Mouse (Mus musculus) A20 (cell line): ENCODE results near the gene Dnajb6.

Experiments
- DNase-seq: peaks from one replicate; pipeline ENCODE4 v3.0.0-alpha.2; 2011; ENCODE audit warnings: low read depth, low spot score

The Dnajb6 gene

DNA sequence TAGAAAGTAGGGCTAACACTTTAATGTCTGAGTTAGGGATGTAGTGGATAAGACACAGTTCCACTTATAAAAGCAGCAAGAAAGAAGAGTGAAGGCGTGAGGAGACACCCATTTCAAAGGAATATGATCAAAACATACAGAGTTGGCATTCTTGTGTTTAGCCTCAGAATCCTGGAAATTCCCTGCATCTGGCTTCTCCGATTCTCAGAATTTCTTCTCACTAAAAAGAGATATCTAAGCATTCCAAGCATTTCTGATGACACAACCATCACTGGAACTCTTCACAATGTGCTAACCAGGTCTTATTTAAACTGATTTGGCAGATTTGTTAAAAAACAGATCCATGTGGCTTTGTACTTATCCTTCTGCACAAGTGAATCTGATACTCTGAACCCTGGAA is 112.6 kb downstream of the Dnajb6 start:
- DNase-seq: no peak

- DNase-seq: peak; percentile 46
Measured at GRCm38 (mm10) chr5:29852376-29852775, 116.9 kb downstream of the Dnajb6 start.

GRCm38 (mm10) chr5:29853035-29853434 is 117.5 kb downstream of the Dnajb6 start:
- peak; percentile 48 for DNase-seq

- DNase-seq: no peak
Measured at GRCm38 (mm10) chr5:29854376-29854775, 118.9 kb downstream of the Dnajb6 start.

DNA sequence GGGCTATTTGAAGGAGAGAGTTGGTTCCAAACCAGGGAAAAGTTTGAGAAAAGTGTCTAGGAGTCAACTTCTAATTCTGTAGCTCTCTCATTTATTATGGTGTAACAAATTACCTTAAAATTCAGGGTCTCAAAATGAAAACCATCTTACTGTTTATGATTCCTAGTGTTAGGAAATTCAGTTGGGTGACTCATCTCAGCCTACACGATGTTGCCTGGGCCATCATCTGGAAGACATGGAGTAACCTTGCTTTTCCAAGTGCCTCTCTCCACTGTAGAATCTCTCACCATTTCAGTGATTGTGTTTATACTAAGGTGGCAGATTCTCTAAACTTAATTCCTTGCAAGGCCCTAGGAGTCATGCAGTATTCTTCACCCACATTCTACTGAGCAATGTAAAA is 119.5 kb downstream of the Dnajb6 start:
- DNase-seq: no peak

DNA sequence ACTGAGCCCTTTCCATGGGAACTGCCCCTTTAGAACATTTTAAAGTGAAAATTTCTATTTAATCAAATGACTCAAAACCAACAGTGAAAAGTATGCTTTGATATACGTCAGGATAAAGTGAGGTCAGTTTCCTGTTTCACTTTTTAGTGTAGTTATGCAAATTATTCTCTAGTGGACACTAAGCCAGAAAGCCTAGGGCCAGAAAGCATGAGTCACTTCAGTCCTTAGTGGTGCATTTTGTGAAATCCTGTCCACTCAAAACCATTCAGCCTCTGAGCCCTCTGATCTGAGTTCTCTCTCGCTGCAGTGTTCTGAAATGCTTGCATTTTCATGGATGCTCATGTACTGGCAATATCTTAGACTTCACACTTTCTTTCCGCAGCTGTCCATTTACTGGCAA is 126.0 kb downstream of the Dnajb6 start:
- DNase-seq: no peak

GRCm38 (mm10) chr5:29862388-29862787 is 126.9 kb downstream of the Dnajb6 start:
- no peak for DNase-seq

- DNase-seq: no peak
Measured at GRCm38 (mm10) chr5:29864291-29864737, 128.8 kb downstream of the Dnajb6 start.

DNA sequence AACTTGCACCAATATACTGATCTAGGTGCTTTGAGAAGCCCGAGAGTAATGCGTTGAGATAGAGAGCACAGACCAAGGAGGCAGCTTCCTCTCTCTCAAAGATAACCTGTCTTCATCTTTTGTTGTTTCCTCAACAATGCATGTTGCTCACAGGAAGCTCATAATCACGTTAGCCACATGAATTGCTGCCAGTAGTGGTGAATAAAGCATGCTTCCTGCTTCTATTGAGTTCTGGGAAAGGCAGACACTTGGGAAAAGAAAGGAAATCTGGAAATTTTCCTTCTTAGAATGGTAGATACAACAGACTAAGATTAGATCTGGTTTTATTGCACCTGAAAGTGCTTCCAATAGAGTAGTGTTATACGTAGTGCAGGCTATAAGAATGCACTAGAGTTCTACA is 129.5 kb downstream of the Dnajb6 start:
- no peak for DNase-seq
